Mouse (Mus musculus): ENCODE measurements around the gene Bet1.
A peak's percentile ranks its signal among the peaks of the same experiment; 100 is the strongest.

Bet1 gene

GRCm38 (mm10) chr6:4086663-4087454 lies at the start of gene Bet1:
Bet1 (minus strand) TSS chr6:4086972.
- DNase-seq (ENCODE audit: low spot score in 2 of 2), result peak; percentile 40 to 73

GRCm38 (mm10) chr6:4132239-4132638 lies 45.5 kb upstream of the Bet1 start:
- DNase-seq (ENCODE audit: low spot score in 2 of 2), result no peak

GRCm38 (mm10) chr6:4131149-4131548 lies 44.4 kb upstream of the Bet1 start:
- DNase-seq (ENCODE audit: low spot score in 2 of 2), result no peak

- no peak for DNase-seq (ENCODE audit: low spot score in 2 of 2)
Measured at GRCm38 (mm10) chr6:4118611-4119010, 31.8 kb upstream of the Bet1 start.

- no peak for DNase-seq (ENCODE audit: low spot score in 2 of 2)
Measured at GRCm38 (mm10) chr6:4090423-4090822, 3.7 kb upstream of the Bet1 start.

- DNase-seq (ENCODE audit: low spot score in 2 of 2), result no peak
Measured at GRCm38 (mm10) chr6:4072281-4072680, 14.5 kb downstream of the Bet1 start.

- no peak for DNase-seq (ENCODE audit: low spot score in 2 of 2)
Measured at GRCm38 (mm10) chr6:4069714-4070113, 17.1 kb downstream of the Bet1 start.

- no peak for DNase-seq (ENCODE audit: low spot score in 2 of 2)
Measured at GRCm38 (mm10) chr6:4054387-4054786, 32.4 kb downstream of the Bet1 start.

GRCm38 (mm10) chr6:4052843-4053242 lies 33.9 kb downstream of the Bet1 start:
- DNase-seq (ENCODE audit: low spot score in 2 of 2), result no peak

- DNase-seq (ENCODE audit: low spot score in 2 of 2), result no peak
Measured at GRCm38 (mm10) chr6:4047200-4047599, 39.6 kb downstream of the Bet1 start.

GRCm38 (mm10) chr6:4041821-4042220 lies 45.0 kb downstream of the Bet1 start:
- DNase-seq (ENCODE audit: low spot score in 2 of 2), result no peak

- DNase-seq (ENCODE audit: low spot score in 2 of 2), result no peak
Measured at GRCm38 (mm10) chr6:4030956-4031355, 55.8 kb downstream of the Bet1 start.

Measured in cerebellum, postnatal 4 days (tissue).